Mouse (Mus musculus) liver, embryonic 16.5 days (tissue): ENCODE data around the gene Zfp36l2. TPM values are rescaled to one million over a fixed set of nuclear protein-coding genes. Genes with fewer than 3 reads are reported as not detected.

Source experiments
- ATAC-seq: fragments of 200-750 bp; cut with Nextera tagmentation; 2 replicates; pipeline ENCODE4 v1.8.0; 2017; ENCODE audit warnings: low read depth, mild to moderate bottlenecking, moderate number of reproducible peaks, moderate library complexity
- H3K27ac ChIP-seq: fragments of 300-500 bp; sonication (generic); 2 replicates; pipeline ENCODE4 v1.5.1; 2014; ENCODE audit warnings: mild to moderate bottlenecking, low read length
- H3K27me3 ChIP-seq: fragments of 300-500 bp; sonication (generic); 2 replicates; pipeline ENCODE4 v1.6.1; 2014; ENCODE audit warnings: low read depth, low read length, mixed read lengths; ENCODE audit not compliant: control insufficient read depth, insufficient read depth
- H3K36me3 ChIP-seq: fragments of 300-500 bp; sonication (generic); 2 replicates; pipeline ENCODE4 v1.6.1; 2014; ENCODE audit warnings: mild to moderate bottlenecking; ENCODE audit not compliant: control insufficient read depth, insufficient read depth
- H3K4me1 ChIP-seq: fragments of 300-500 bp; sonication (generic); 2 replicates; pipeline ENCODE4 v1.6.1; 2014; ENCODE audit warnings: low read depth, low read length, mixed read lengths; ENCODE audit not compliant: control insufficient read depth
- H3K4me2 ChIP-seq: fragments of 300-500 bp; sonication (generic); 2 replicates; pipeline ENCODE4 v1.6.1; 2014; ENCODE audit warnings: low read depth, low read length, mixed read lengths
- H3K4me3 ChIP-seq: fragments of 300-500 bp; sonication (generic); 2 replicates; pipeline ENCODE4 v1.5.1; 2014; ENCODE audit warnings: low read depth, mild to moderate bottlenecking, low read length
- H3K9ac ChIP-seq: fragments of 300-500 bp; sonication (generic); 2 replicates; pipeline ENCODE4 v1.6.1; 2014; ENCODE audit warnings: low read depth, low read length
- H3K9me3 ChIP-seq: fragments of 300-500 bp; sonication (generic); replicated peaks from 2 replicates; pipeline ENCODE4 v1.6.1; 2016; ENCODE audit warnings: low read length; ENCODE audit not compliant: control insufficient read depth
- WGBS: fragments of 180-500 bp; shearing (Covaris S2); extraction: QIAGEN DNeasy Blood & Tissue Kit; methylation state at CpG from one replicate; pipeline ENCODE4 v1.1.7; 2014; ENCODE audit not compliant: insufficient replicate concordance; 5-methylcytosine and 5-hydroxymethylcytosine counted together
- polyA plus RNA-seq: library from polyadenylated mRNA; unstranded; fragments of >200 nt; fragmentation: Nextera tagmentation; extraction: Ambion mirVana; gene quantifications from 2 replicates; pipeline ENCODE4 v1.2.1, GENCODE M21; 2015

The Zfp36l2 gene
- polyA plus RNA-seq, 1 experiment from 2014 or later = 4.6 TPM

DNA sequence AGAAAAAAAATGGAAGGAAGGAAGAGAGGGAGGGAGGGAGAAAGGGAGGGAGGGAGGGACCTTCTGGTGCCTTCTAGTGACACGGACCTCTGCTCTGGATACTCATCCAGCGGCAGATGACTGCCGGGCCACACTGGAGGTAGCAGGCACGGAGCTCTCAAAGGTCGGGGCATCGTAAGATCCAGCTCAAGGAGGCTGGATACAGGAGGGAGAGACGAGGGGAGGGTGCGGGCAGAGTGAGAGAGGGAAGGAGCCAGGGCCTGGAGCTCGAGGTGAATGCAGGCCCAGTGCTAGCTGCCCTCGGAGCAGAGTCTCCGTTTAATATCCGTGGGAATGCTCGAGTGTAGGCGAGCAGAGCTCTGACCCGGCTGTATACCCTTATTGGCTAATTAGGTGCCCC lies 28.9 kb downstream of the Zfp36l2 start:
- H3K9me3 ChIP-seq = no peaks in the 10 kb centered on the region
- peaks cover 57% of the 10 kb centered on the region for H3K4me1 ChIP-seq
- no peak overlapping the region for H3K9ac ChIP-seq
- no peaks in the 10 kb centered on the region for H3K36me3 ChIP-seq
- no peak overlapping the region for H3K4me3 ChIP-seq
- H3K4me2 ChIP-seq = no peak overlapping the region
- ATAC-seq = no peak
- 76% methylated on average over 15 of the region's 15 CpGs for WGBS
- H3K27ac ChIP-seq = no peak overlapping the region
- H3K27me3 ChIP-seq = no peaks in the 10 kb centered on the region

GRCm38 (mm10) chr17:84158461-84158795 lies 29.3 kb downstream of the Zfp36l2 start:
- H3K27ac ChIP-seq = no peak overlapping the region; the same call in 1 of the 2 replicates
- H3K9me3 ChIP-seq = no peaks in the 10 kb centered on the region
- no peak overlapping the region for H3K4me3 ChIP-seq
- ATAC-seq = no peak
- H3K36me3 ChIP-seq = no peaks in the 10 kb centered on the region
- H3K27me3 ChIP-seq = no peaks in the 10 kb centered on the region
- H3K4me2 ChIP-seq = no peak overlapping the region
- WGBS = 73% methylated on average over 12 of the region's 12 CpGs
- no peak overlapping the region for H3K9ac ChIP-seq
- H3K4me1 ChIP-seq = peaks cover 61% of the 10 kb centered on the region

DNA sequence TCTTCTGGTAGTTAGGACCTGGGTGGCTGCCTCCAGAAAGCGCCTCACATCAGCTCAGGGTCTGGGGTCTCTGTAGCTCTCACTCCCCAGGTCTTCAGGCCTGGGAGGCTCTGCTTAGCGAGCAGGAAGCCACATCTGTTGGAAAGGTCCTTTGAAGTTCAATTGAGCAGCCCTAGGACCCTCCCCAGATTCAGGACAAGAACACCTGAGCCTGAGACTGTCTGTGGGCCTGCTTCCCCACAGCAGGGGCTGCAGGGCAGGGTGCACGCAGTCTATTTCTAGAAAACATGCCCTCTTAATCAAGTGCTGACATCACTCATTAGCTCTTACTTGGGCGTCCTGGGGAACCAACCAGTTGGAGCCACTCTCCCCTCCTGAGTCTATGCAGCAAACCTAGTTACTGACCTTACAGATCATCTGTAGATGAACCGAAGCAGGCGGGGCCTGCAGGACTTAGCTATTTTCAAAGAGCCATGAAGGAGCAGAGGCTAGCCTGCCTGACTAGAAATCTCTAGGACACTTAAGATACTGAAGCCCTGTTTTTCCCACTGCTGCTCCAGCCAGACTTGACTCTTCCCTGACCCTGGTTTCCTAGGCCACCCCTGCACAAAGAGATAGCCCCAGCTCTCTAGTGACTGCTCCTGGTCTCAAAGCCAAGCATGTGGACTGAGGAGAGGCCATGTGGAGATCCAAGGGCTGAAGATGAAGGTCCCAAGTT lies 29.8 kb downstream of the Zfp36l2 start:
- Histone ChIP-seq H3K9me3 (no peaks in the 10 kb centered on the region), H3K4me1 (peaks cover 67% of the 10 kb centered on the region), H3K27me3 (no peaks in the 10 kb centered on the region), H3K27ac (peak overlapping the region; percentile 84), H3K4me2 (no peak overlapping the region), H3K4me3 (no peak overlapping the region), H3K9ac (0 out of 2 replicates have a peak overlapping the region, but pooled peaks have one; percentile 1), H3K36me3 (no peaks in the 10 kb centered on the region)
- no peak for ATAC-seq
- 57% methylated on average over 6 of the region's 6 CpGs for WGBS

GRCm38 (mm10) chr17:84156748-84157742 lies 30.7 kb downstream of the Zfp36l2 start:
- H3K9ac ChIP-seq = no peak overlapping the region
- H3K27me3 ChIP-seq = no peaks in the 10 kb centered on the region
- H3K4me2 ChIP-seq = no peak overlapping the region
- no peak overlapping the region for H3K4me3 ChIP-seq
- no peaks in the 10 kb centered on the region for H3K9me3 ChIP-seq
- no peaks in the 10 kb centered on the region for H3K36me3 ChIP-seq
- peaks cover 75% of the 10 kb centered on the region for H3K4me1 ChIP-seq
- peak overlapping the region; percentile 84 for H3K27ac ChIP-seq
- 41% methylated on average over 19 of the region's 19 CpGs for WGBS
- ATAC-seq = peak; percentile 58

DNA sequence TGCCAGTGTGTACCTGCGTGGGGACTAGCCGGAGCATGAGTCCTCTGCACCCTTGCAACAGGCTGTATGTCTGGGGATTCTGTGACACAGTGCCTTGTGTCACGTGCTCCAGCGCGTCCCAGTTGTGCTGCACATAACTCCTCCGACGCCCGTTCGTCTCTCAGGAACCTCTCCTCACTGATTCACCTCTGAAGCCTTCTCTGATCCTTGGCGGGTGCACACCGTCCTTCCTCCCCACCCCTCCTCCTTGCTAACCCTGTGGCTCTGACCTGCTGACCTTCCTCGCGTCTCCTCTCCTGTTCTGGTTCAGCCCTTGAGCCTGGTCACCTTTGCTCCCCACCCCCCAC lies 31.5 kb downstream of the Zfp36l2 start:
- H3K9ac ChIP-seq = 0 out of 2 replicates have a peak overlapping the region, but pooled peaks have one; percentile 24

DNA sequence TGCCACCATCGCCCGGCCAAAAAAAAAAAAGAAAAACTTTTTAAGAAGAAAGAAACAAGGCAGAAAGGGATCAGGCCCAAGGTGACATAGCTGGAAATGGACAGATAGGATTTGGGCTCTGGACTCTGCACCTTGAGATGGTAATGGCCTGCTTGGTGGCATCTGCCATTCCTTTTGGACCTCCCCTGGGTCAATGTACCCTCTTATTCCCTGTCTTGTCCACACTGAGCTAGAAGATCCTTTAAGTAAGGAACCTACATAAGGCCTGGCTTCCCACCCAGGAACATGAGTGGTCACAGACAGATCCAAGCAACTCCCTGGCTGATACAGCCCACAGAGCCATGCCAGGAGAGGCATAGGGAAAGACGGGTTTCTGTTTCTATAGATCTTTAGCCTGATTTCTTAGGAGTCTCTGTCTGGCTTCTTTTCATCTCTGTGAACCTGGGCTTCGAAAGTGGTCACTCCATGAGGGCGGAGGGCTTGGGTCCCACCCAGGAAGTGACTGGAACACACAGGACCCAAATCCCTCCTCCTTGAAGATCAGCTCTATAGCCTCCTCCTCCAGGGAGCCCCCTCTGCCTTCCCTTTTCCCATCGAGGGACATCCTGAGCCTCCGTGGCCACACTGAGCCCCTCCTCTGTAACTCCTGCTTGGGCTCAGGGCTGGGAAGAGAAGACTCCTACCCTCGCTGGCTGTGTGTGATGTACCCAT lies 32.1 kb downstream of the Zfp36l2 start:
- peak overlapping the region; percentile 84 for H3K27ac ChIP-seq
- 69% methylated on average over 8 of the region's 8 CpGs for WGBS
- H3K27me3 ChIP-seq = no peaks in the 10 kb centered on the region
- H3K4me1 ChIP-seq = peaks cover 75% of the 10 kb centered on the region
- no peaks in the 10 kb centered on the region for H3K36me3 ChIP-seq
- 0 out of 2 replicates have a peak overlapping the region, but pooled peaks have one; percentile 24 for H3K9ac ChIP-seq
- no peaks in the 10 kb centered on the region for H3K9me3 ChIP-seq
- ATAC-seq = no peak
- no peak overlapping the region for H3K4me3 ChIP-seq
- no peak overlapping the region for H3K4me2 ChIP-seq

More for the DNA sequence above, 31.5 kb downstream of the Zfp36l2 start:
- Histone ChIP-seq H3K36me3 (no peaks in the 10 kb centered on the region), H3K4me3 (no peak overlapping the region), H3K27me3 (no peaks in the 10 kb centered on the region), H3K9me3 (no peaks in the 10 kb centered on the region), H3K4me2 (no peak overlapping the region), H3K27ac (peak overlapping the region; percentile 84), H3K4me1 (peaks cover 77% of the 10 kb centered on the region)
- no peak for ATAC-seq
- 53% methylated on average over 13 of the region's 13 CpGs for WGBS

GRCm38 (mm10) chr17:84155029-84155338 lies 32.8 kb downstream of the Zfp36l2 start:
- H3K36me3 ChIP-seq = no peaks in the 10 kb centered on the region
- H3K4me3 ChIP-seq = no peak overlapping the region
- H3K9me3 ChIP-seq = no peaks in the 10 kb centered on the region
- H3K4me2 ChIP-seq = no peak overlapping the region
- no peak for ATAC-seq
- peaks cover 82% of the 10 kb centered on the region for H3K4me1 ChIP-seq
- WGBS = 79% methylated on average over 6 of the region's 6 CpGs
- H3K9ac ChIP-seq = 0 out of 2 replicates have a peak overlapping the region, but pooled peaks have one; percentile 35
- H3K27ac ChIP-seq = peak overlapping the region; percentile 66
- H3K27me3 ChIP-seq = no peaks in the 10 kb centered on the region

GRCm38 (mm10) chr17:84154302-84155028 lies 33.3 kb downstream of the Zfp36l2 start:
- Histone ChIP-seq H3K9me3 (no peaks in the 10 kb centered on the region), H3K4me1 (peaks cover 87% of the 10 kb centered on the region), H3K27me3 (no peaks in the 10 kb centered on the region), H3K9ac (peak overlapping the region; percentile 35), H3K27ac (peak overlapping the region; percentile 93), H3K4me2 (peak overlapping the region; percentile 26), H3K36me3 (no peaks in the 10 kb centered on the region), H3K4me3 (no peak overlapping the region)
- 29% methylated on average over 11 of the region's 11 CpGs for WGBS
- ATAC-seq = peak; percentile 57
